Mouse (Mus musculus): Measurements from ENCODE around the gene Jsrp1.

GRCm38 (mm10) chr10:80777123-80777522 is 36.2 kb downstream of the Jsrp1 start:
- TF ChIP-seq CTCF (conservative IDR thresholded peaks at IDR 0.05; ENCODE audit: insufficient read depth, insufficient read length, low read depth, low read length) (no peak), POLR2A (IDR thresholded peaks at IDR 0.05; ENCODE audit: low read depth, low read length) (no peak)

All from kidney, adult 2 months (tissue).